ENCODE assay signal across 8 mouse cellular contexts in genomic region chr10:52704101-52705051, GRCm38 (mm10). TPM values are rescaled to one million over a fixed set of nuclear protein-coding genes. Genes with fewer than 3 reads are reported as not detected.
A peak's percentile ranks its signal among the peaks of the same experiment; 100 is the strongest.
DNase-seq lines count a peak whose midpoint lies in the region; ATAC-seq lines count a peak whose summit lies in the region.

No protein-coding gene starts in this region.

- DNase-seq in thymus, postnatal 4 days: peak; percentile 6
- DNase-seq in thymus, postnatal 25 days: no peak
- DNase-seq in embryo, embryonic 10 days (ENCODE audit: low spot score): peak; percentile 25
- peak; percentile 13 for DNase-seq in kidney, postnatal 14 days
- peak; percentile 64 for DNase-seq in right cerebral cortex, postnatal 4 days
- no peak for DNase-seq in B cell, adult 2 months

- no peaks in the 10 kb centered on the region for H3K27me3 ChIP-seq in heart, embryonic 13.5 days (replicated peaks)
- no peaks in the 10 kb centered on the region for H3K27me3 ChIP-seq in liver, embryonic 16.5 days (ENCODE audit: control insufficient read depth, insufficient read depth, low read depth, low read length)

- peaks cover 17% of the 10 kb centered on the region for H3K4me1 ChIP-seq in heart, embryonic 13.5 days
- H3K4me1 ChIP-seq in liver, embryonic 16.5 days (ENCODE audit: control insufficient read depth, low read depth, low read length): no peaks in the 10 kb centered on the region

- ATAC-seq in heart, embryonic 13.5 days (ENCODE audit: extremely low read depth, insufficient number of reproducible peaks, low FRiP score, low TSS enrichment): no peak
- ATAC-seq in liver, embryonic 16.5 days (ENCODE audit: low read depth): no peak

- no peaks in the 10 kb centered on the region for H3K9me3 ChIP-seq in heart, embryonic 13.5 days
- no peaks in the 10 kb centered on the region for H3K9me3 ChIP-seq in liver, embryonic 16.5 days (replicated peaks; ENCODE audit: control insufficient read depth, low read length)

- peak overlapping the region; percentile 59 for H3K4me3 ChIP-seq in heart, embryonic 13.5 days
- H3K4me3 ChIP-seq in liver, embryonic 16.5 days (ENCODE audit: low read depth, low read length): no peak overlapping the region

- peak overlapping the region; percentile 77 for H3K9ac ChIP-seq in heart, embryonic 13.5 days
- H3K9ac ChIP-seq in liver, embryonic 16.5 days (ENCODE audit: low read depth, low read length): no peak overlapping the region

- WGBS in heart, embryonic 13.5 days: 3% methylated on average over 31 of the region's 31 CpGs
- WGBS in liver, embryonic 16.5 days (ENCODE audit: insufficient replicate concordance): 4% methylated on average over 31 of the region's 31 CpGs

- peak overlapping the region; percentile 96 for H3K4me2 ChIP-seq in heart, embryonic 13.5 days
- H3K4me2 ChIP-seq in liver, embryonic 16.5 days (ENCODE audit: low read depth, low read length): peak overlapping the region; percentile 32

- H3K27ac ChIP-seq in heart, embryonic 13.5 days (replicated peaks): peak overlapping the region; percentile 50
- no peak overlapping the region for H3K27ac ChIP-seq in liver, embryonic 16.5 days (ENCODE audit: low read length)

- no peaks in the 10 kb centered on the region for H3K36me3 ChIP-seq in heart, embryonic 13.5 days
- no peaks in the 10 kb centered on the region for H3K36me3 ChIP-seq in liver, embryonic 16.5 days (ENCODE audit: control insufficient read depth, insufficient read depth)

RNA-seq across cellular contexts. Expression of gene Slc35f1, which starts 14.0 kb away (rescaled TPM):
- polyA plus RNA-seq in heart, embryonic 13.5 days (2015; fragmentation: Nextera tagmentation; extraction: Ambion mirVana): 1.0 and 1.2 TPM in 2 replicates
- 0.01 and 0.02 TPM in 2 replicates for polyA plus RNA-seq in liver, embryonic 16.5 days (2015; fragmentation: Nextera tagmentation; extraction: Ambion mirVana)

Comparison
In these comparisons a context has a peak if more than half of its experiments do, and no peak if none do; other contexts are left out.
1. DNase-seq: peak in thymus, postnatal 4 days (single experiment), embryo, embryonic 10 days (single experiment), kidney, postnatal 14 days (single experiment) and right cerebral cortex, postnatal 4 days (single experiment); none in thymus, postnatal 25 days (single experiment) and B cell, adult 2 months (0 of 2).